Mouse (Mus musculus): ENCODE measurements around the gene Fgf2. TPM values are rescaled to one million over a fixed set of nuclear protein-coding genes. Genes with fewer than 3 reads are reported as not detected.

Fgf2 gene
- total and polyA plus RNA-seq, 3 experiments: 0.25 to 0.70 TPM; not detected in 1

- Histone ChIP-seq H3K27ac (ENCODE audit: insufficient read depth, low read depth) (no peak overlapping the region), H3K4me1 (ENCODE audit: control insufficient read depth in 1 of 2, insufficient read depth in 2 of 2) (peaks cover 0 to 4% of the 10 kb centered on the region in 2 experiments; a peak in 3 of 4 replicates), H3K27me3 (replicated peaks) (peaks cover 4% of the 10 kb centered on the region), H3K36me3 (replicated peaks in 1 of 2; ENCODE audit: control insufficient read depth in 1 of 2, insufficient read depth in 1 of 2, low read length in 1 of 2) (no peaks in the 10 kb centered on the region), H3K9ac (ENCODE audit: insufficient read depth, low read depth) (no peak overlapping the region), H3K9me3 (replicated peaks; ENCODE audit: low read length) (no peaks in the 10 kb centered on the region), H3K4me3 (replicated peaks in 1 of 3; ENCODE audit: low read depth in 2 of 3, low read length in 2 of 3, poor library complexity in 1 of 3) (no peak overlapping the region), H3K79me2 (replicated peaks; ENCODE audit: control insufficient read depth, extremely low read depth, insufficient read depth, poor library complexity, severe bottlenecking) (no peaks in the 10 kb centered on the region), H3K4me2 (ENCODE audit: insufficient read depth, low read depth, poor library complexity, severe bottlenecking) (no peak overlapping the region)
- DNase-seq (ENCODE audit: extremely low read depth): no peak
- TF ChIP-seq ZC3H11A (IDR thresholded peaks at IDR 0.05; ENCODE audit: low read depth, low read length): no peak
- TF ChIP-seq ZKSCAN1 (IDR thresholded peaks at IDR 0.05; ENCODE audit: borderline replicate concordance, low read depth, low read length): no peak
- no peak for TF ChIP-seq SMC3 (IDR thresholded peaks at IDR 0.05; ENCODE audit: low read depth, low read length)
- TF ChIP-seq MAZ (IDR thresholded peaks at IDR 0.05; ENCODE audit: low read depth, low read length): no peak
- no peak for TF ChIP-seq MXI1 (IDR thresholded peaks at IDR 0.05; ENCODE audit: low read depth, low read length)
- TF ChIP-seq USF2 (conservative IDR thresholded peaks at IDR 0.05; ENCODE audit: low read depth, low read length): no peak
- no peak for TF ChIP-seq BHLHE40 (IDR thresholded peaks at IDR 0.05; ENCODE audit: low read depth, low read length)
- no peak for TF ChIP-seq TCF12 (IDR thresholded peaks at IDR 0.05; ENCODE audit: low read depth, low read length)
- no peak for TF ChIP-seq CHD2 (IDR thresholded peaks at IDR 0.05; ENCODE audit: low read length)
- no peak for TF ChIP-seq PAX5 (IDR thresholded peaks at IDR 0.05; ENCODE audit: low read length)
- no peak for TF ChIP-seq ZMIZ1 (IDR thresholded peaks at IDR 0.05; ENCODE audit: low read depth, low read length)
- no peak for TF ChIP-seq ZNF384 (IDR thresholded peaks at IDR 0.05; ENCODE audit: low read depth, low read length)
- TF ChIP-seq TBP (conservative IDR thresholded peaks at IDR 0.05; ENCODE audit: low read depth, low read length): no peak
- no peak for TF ChIP-seq GABPA (IDR thresholded peaks at IDR 0.05; ENCODE audit: insufficient replicate concordance, low read depth, low read length)
- dilution Hi-C loops (cut with MboI; ENCODE audit: extremely low pct_ligation_motif_present, extremely low pct_unique_long_range_greater_than_20kb, low sequenced_read_pairs) (no loop called here), in situ Hi-C loops (cut with MboI; ENCODE audit: low pct_ligation_motif_present, low pct_unique_long_range_greater_than_20kb, low sequenced_read_pairs) (no loop called here)
Observed at GRCm38 (mm10) chr3:37342811-37343210, 5.3 kb upstream of the Fgf2 start.

GRCm38 (mm10) chr3:37347671-37348070 is 475 bp upstream of the Fgf2 start:
- no peak overlapping the region for H3K27ac ChIP-seq (ENCODE audit: insufficient read depth, low read depth)
- no peak overlapping the region for H3K4me3 ChIP-seq (replicated peaks in 1 of 3; ENCODE audit: low read depth in 2 of 3, low read length in 2 of 3, poor library complexity in 1 of 3)
- DNase-seq (ENCODE audit: extremely low read depth): no peak
- no peak overlapping the region for H3K9ac ChIP-seq (ENCODE audit: insufficient read depth, low read depth)
- dilution Hi-C loops (cut with MboI; ENCODE audit: extremely low pct_ligation_motif_present, extremely low pct_unique_long_range_greater_than_20kb, low sequenced_read_pairs) (no loop called here), in situ Hi-C loops (cut with MboI; ENCODE audit: low pct_ligation_motif_present, low pct_unique_long_range_greater_than_20kb, low sequenced_read_pairs) (no loop called here)
- no peaks in the 10 kb centered on the region for H3K36me3 ChIP-seq (replicated peaks in 1 of 2; ENCODE audit: control insufficient read depth in 1 of 2, insufficient read depth in 1 of 2, low read length in 1 of 2)
- H3K4me2 ChIP-seq (ENCODE audit: insufficient read depth, low read depth, poor library complexity, severe bottlenecking): no peak overlapping the region
- TF ChIP-seq TCF12 (IDR thresholded peaks at IDR 0.05; ENCODE audit: low read depth, low read length): no peak
- TF ChIP-seq ZNF384 (IDR thresholded peaks at IDR 0.05; ENCODE audit: low read depth, low read length): no peak
- TF ChIP-seq ETS1 (conservative IDR thresholded peaks at IDR 0.05; ENCODE audit: low read depth, low read length): no peak
- TF ChIP-seq NELFE (IDR thresholded peaks at IDR 0.05; ENCODE audit: low read depth, low read length): no peak
- no peak for TF ChIP-seq ZC3H11A (IDR thresholded peaks at IDR 0.05; ENCODE audit: low read depth, low read length)
- no peak for TF ChIP-seq JUND (conservative IDR thresholded peaks at IDR 0.05; ENCODE audit: low read depth, low read length)
- no peak for TF ChIP-seq MXI1 (IDR thresholded peaks at IDR 0.05; ENCODE audit: low read depth, low read length)
- TF ChIP-seq USF1 (IDR thresholded peaks at IDR 0.05; ENCODE audit: low read depth, low read length): no peak
- TF ChIP-seq MYC (IDR thresholded peaks at IDR 0.05; ENCODE audit: low read depth, low read length): no peak
- no peak for TF ChIP-seq TBP (conservative IDR thresholded peaks at IDR 0.05; ENCODE audit: low read depth, low read length)
- no peak for TF ChIP-seq MAFK (IDR thresholded peaks at IDR 0.05; ENCODE audit: insufficient replicate concordance, low read length)
- TF ChIP-seq SMC3 (IDR thresholded peaks at IDR 0.05; ENCODE audit: low read depth, low read length): no peak
- TF ChIP-seq POLR2A (IDR thresholded peaks at IDR 0.05; ENCODE audit: low read depth, low read length): no peak
- TF ChIP-seq RAD21 (IDR thresholded peaks at IDR 0.05; ENCODE audit: low read depth, low read length): no peak
- TF ChIP-seq RCOR1 (conservative IDR thresholded peaks at IDR 0.05; ENCODE audit: low read depth, low read length): no peak
- no peak for TF ChIP-seq JUN (IDR thresholded peaks at IDR 0.05; ENCODE audit: insufficient read depth, low read depth, low read length)
- no peak for TF ChIP-seq CHD2 (IDR thresholded peaks at IDR 0.05; ENCODE audit: low read length)
- TF ChIP-seq HCFC1 (IDR thresholded peaks at IDR 0.05; ENCODE audit: low read depth, low read length): no peak
- peaks cover 4% of the 10 kb centered on the region for H3K27me3 ChIP-seq (replicated peaks)
- H3K4me1 ChIP-seq (ENCODE audit: control insufficient read depth in 1 of 2, insufficient read depth in 2 of 2): peaks cover 0 to 4% of the 10 kb centered on the region in 2 experiments; a peak in 3 of 4 replicates
- no peaks in the 10 kb centered on the region for H3K79me2 ChIP-seq (replicated peaks; ENCODE audit: control insufficient read depth, extremely low read depth, insufficient read depth, poor library complexity, severe bottlenecking)
- no peaks in the 10 kb centered on the region for H3K9me3 ChIP-seq (replicated peaks; ENCODE audit: low read length)
